8 mouse cellular contexts compared by ENCODE assay signal in the genomic region with DNA sequence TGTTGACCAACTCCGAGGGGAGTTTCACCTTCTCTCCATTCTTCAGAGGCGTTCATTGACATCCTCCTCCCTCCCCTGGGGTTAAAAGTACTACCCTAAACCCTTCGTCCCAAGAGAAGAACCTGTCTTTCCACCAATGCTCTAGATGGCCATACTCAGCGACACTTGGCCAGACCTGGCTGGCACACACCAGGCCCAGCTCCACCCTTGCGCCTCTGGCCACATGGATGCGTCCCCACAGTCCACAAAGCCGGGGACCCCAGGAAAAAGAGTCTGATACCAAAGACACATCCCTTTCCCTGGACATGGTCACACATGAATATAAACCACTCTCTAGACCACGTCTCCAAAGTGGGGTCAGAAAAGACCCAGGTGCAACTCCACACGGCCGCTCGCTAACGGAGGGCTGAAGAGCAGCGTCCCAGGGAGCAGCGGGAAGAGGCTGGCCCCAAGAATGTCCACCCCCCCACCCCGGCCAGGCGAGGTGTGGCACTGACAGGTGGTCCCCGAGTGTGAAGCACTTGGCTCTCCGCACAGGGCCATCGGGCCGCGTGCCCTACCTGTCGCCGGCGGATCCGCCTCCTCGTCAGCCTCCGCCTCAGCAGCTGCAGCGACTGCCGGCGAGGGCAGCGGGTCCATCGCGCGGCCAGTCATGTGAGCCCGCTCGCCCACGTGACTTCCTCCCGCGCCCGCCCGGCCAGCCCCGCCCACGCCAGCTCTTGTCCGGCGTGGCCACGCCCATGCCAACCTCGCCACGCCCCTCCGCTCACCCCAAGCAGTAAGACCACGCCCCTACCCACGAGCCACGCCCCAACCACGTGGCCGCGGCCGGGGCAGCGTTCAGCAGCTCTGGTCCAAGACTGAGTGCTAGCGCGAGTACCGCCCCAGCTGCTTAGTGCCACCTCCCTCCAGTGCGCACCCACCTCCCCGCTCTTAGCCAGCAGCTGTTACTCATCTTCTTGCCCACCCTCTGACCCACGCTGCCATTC. TPM values are rescaled to one million over a fixed set of nuclear protein-coding genes. Genes with fewer than 3 reads are reported as not detected.
DNase-seq lines count a peak whose midpoint lies in the region; ATAC-seq and TF ChIP-seq lines count a peak whose summit lies in the region.

Snx8 (minus strand) TSS at position 675 of the 989 bp plus-strand sequence.

- ATAC-seq in kidney, embryonic 14.5 days (ENCODE audit: low FRiP score, low TSS enrichment), result peak; percentile 95
- peak; percentile 93 for ATAC-seq in limb, embryonic 15.5 days (ENCODE audit: insufficient number of reproducible peaks, low FRiP score, low TSS enrichment, low read depth)

- no peaks in the 10 kb centered on the region for H3K27me3 ChIP-seq in kidney, embryonic 14.5 days (ENCODE audit: control insufficient read depth, insufficient read depth, low read length)
- H3K27me3 ChIP-seq in limb, embryonic 15.5 days, result no peaks in the 10 kb centered on the region

- no peak for TF ChIP-seq POLR2A in bone marrow macrophage, adult 2 months (IDR thresholded peaks at IDR 0.05; ENCODE audit: borderline replicate concordance, low read depth, low read length)
- TF ChIP-seq POLR2A in embryonic fibroblast, embryonic 13.5 days (IDR thresholded peaks at IDR 0.05; ENCODE audit: low read depth, low read length), result peak; percentile 90

- H3K9me3 ChIP-seq in kidney, embryonic 14.5 days (ENCODE audit: control insufficient read depth, low read length), result no peaks in the 10 kb centered on the region
- no peaks in the 10 kb centered on the region for H3K9me3 ChIP-seq in limb, embryonic 15.5 days

- H3K36me3 ChIP-seq in kidney, embryonic 14.5 days (ENCODE audit: control insufficient read depth, insufficient read depth, low read length), result no peaks in the 10 kb centered on the region
- no peaks in the 10 kb centered on the region for H3K36me3 ChIP-seq in limb, embryonic 15.5 days

- peak within 1 kb of the TSS; percentile 70 for H3K9ac ChIP-seq in kidney, embryonic 14.5 days (ENCODE audit: low read depth, low read length)
- H3K9ac ChIP-seq in limb, embryonic 15.5 days, result peak within 1 kb of the TSS; percentile 61

- peak; percentile 99 for DNase-seq in A20 (ENCODE audit: low read depth, low spot score)
- peak; percentile 97 to 98 for DNase-seq in heart, adult 9 months (ENCODE audit: low spot score in 2 of 2)
- peak; percentile 81 to 93 for DNase-seq in monocyte, adult 2 months (ENCODE audit: low read depth in 1 of 2, low spot score in 2 of 2)
- DNase-seq in spleen, postnatal 36 days (ENCODE audit: low spot score in 2 of 2), result peak; percentile 96 to 97

- WGBS in kidney, embryonic 14.5 days, result 2% methylated on average over 54 of the region's 63 CpGs
- WGBS in limb, embryonic 15.5 days, result 1% methylated on average over 63 of the region's 63 CpGs

- H3K4me3 ChIP-seq in bone marrow macrophage, adult 2 months (ENCODE audit: insufficient read depth, low read length), result peak within 1 kb of the TSS; percentile 91
- H3K4me3 ChIP-seq in embryonic fibroblast, embryonic 13.5 days (ENCODE audit: insufficient read depth, low read length), result peak within 1 kb of the TSS; percentile 97
- peak within 1 kb of the TSS; percentile 77 for H3K4me3 ChIP-seq in kidney, embryonic 14.5 days (ENCODE audit: low read length)
- H3K4me3 ChIP-seq in limb, embryonic 15.5 days, result peak within 1 kb of the TSS; percentile 78

- peak within 1 kb of the TSS; percentile 77 for H3K27ac ChIP-seq in bone marrow macrophage, adult 2 months (ENCODE audit: insufficient read depth, low read depth, low read length)
- no peak within 1 kb of the TSS for H3K27ac ChIP-seq in embryonic fibroblast, embryonic 13.5 days (ENCODE audit: insufficient read depth, low read length)
- H3K27ac ChIP-seq in kidney, embryonic 14.5 days (ENCODE audit: low read depth, low read length), result no peak within 1 kb of the TSS
- peak within 1 kb of the TSS; percentile 61 for H3K27ac ChIP-seq in limb, embryonic 15.5 days

- peaks cover 65% of the 10 kb centered on the region for H3K4me1 ChIP-seq in bone marrow macrophage, adult 2 months (ENCODE audit: control insufficient read depth, insufficient read depth, low read length)
- peaks cover 6% of the 10 kb centered on the region; the same call in 1 of the 2 replicates for H3K4me1 ChIP-seq in embryonic fibroblast, embryonic 13.5 days (ENCODE audit: control insufficient read depth, insufficient read depth, low read length)
- H3K4me1 ChIP-seq in kidney, embryonic 14.5 days (ENCODE audit: control insufficient read depth, insufficient read depth, low read length), result peaks cover 30% of the 10 kb centered on the region
- peaks cover 20% of the 10 kb centered on the region for H3K4me1 ChIP-seq in limb, embryonic 15.5 days

- no peak for TF ChIP-seq CTCF in bone marrow macrophage, adult 2 months (IDR thresholded peaks at IDR 0.05; ENCODE audit: low read depth, low read length)
- TF ChIP-seq CTCF in embryonic fibroblast, embryonic 13.5 days (IDR thresholded peaks at IDR 0.05; ENCODE audit: borderline replicate concordance, insufficient read depth, low read length), result no peak

- peak within 1 kb of the TSS; percentile 95 for H3K4me2 ChIP-seq in kidney, embryonic 14.5 days (replicated peaks; ENCODE audit: low read depth, low read length)
- H3K4me2 ChIP-seq in limb, embryonic 15.5 days, result peak within 1 kb of the TSS; percentile 95

RNA-seq across cellular contexts. Expression of gene Snx8, which starts in this region (rescaled TPM):
- 131 and 136 TPM in 2 replicates for polyA plus RNA-seq in bone marrow macrophage, adult 2 months (2012; ENCODE audit: insufficient read depth, insufficient read length, missing spikeins)
- 15.2 and 16.4 TPM in 2 replicates for polyA plus RNA-seq in embryonic fibroblast, embryonic 13.5 days (2011; ENCODE audit: insufficient read length, low read depth, missing spikeins)
- 10.5 and 12.9 TPM in 2 replicates for polyA plus RNA-seq in kidney, embryonic 14.5 days (2014; fragmentation: Nextera tagmentation; extraction: Ambion mirVana)
- 23.8 and 24.8 TPM in 2 replicates for polyA plus RNA-seq in limb, embryonic 15.5 days (2015; fragmentation: Nextera tagmentation; extraction: Ambion mirVana)

Comparison
In these comparisons a context has a peak if more than half of its experiments do, and no peak if none do; other contexts are left out.
1. H3K27ac ChIP-seq: peak in bone marrow macrophage, adult 2 months (single experiment) and limb, embryonic 15.5 days (single experiment); none in embryonic fibroblast, embryonic 13.5 days (single experiment) and kidney, embryonic 14.5 days (single experiment).
2. Peak in every context shown above with its lines, with median percentiles within 50 percentile points of each other: DNase-seq and H3K4me3 ChIP-seq.